Mouse (Mus musculus) intestine, postnatal 0 days (tissue): ENCODE results near the gene Olfr846. TPM values are rescaled to one million over a fixed set of nuclear protein-coding genes. Genes with fewer than 3 reads are reported as not detected.

Experiments used
- ATAC-seq: fragments of 200-750 bp; cut with Nextera tagmentation; 2 replicates; pipeline ENCODE4 v1.8.0; 2017; ENCODE audit warnings: mild to moderate bottlenecking, moderate TSS enrichment, moderate library complexity
- H3K27ac ChIP-seq: fragments of 300-500 bp; sonication (generic); 2 replicates; pipeline ENCODE4 v1.5.1; 2014; ENCODE audit warnings: mild to moderate bottlenecking, low read depth, low read length, moderate library complexity
- H3K27me3 ChIP-seq: fragments of 300-500 bp; sonication (generic); replicated peaks from 2 replicates; pipeline ENCODE4 v1.6.1; 2014; ENCODE audit warnings: low read length, mixed read lengths; ENCODE audit not compliant: control insufficient read depth, insufficient read depth
- H3K36me3 ChIP-seq: fragments of 300-500 bp; sonication (generic); 2 replicates; pipeline ENCODE4 v1.6.1; 2014; ENCODE audit warnings: mild to moderate bottlenecking, moderate library complexity; ENCODE audit not compliant: control insufficient read depth, insufficient read depth
- H3K4me1 ChIP-seq: fragments of 300-500 bp; sonication (generic); replicated peaks from 2 replicates; pipeline ENCODE4 v1.6.1; 2014; ENCODE audit warnings: antibody characterized with exemption, low read length, mixed read lengths; ENCODE audit not compliant: control insufficient read depth, insufficient read depth
- H3K4me2 ChIP-seq: fragments of 300-500 bp; sonication (generic); replicated peaks from 2 replicates; pipeline ENCODE4 v1.6.1; 2014; ENCODE audit warnings: low read depth, mild to moderate bottlenecking, moderate library complexity
- H3K4me3 ChIP-seq: fragments of 300-500 bp; sonication (generic); 2 replicates; pipeline ENCODE4 v1.5.1; 2014; ENCODE audit warnings: low read depth, low read length
- H3K9ac ChIP-seq: fragments of 300-500 bp; sonication (generic); 2 replicates; pipeline ENCODE4 v1.6.1; 2014; ENCODE audit warnings: mild to moderate bottlenecking, low read depth, low read length
- H3K9me3 ChIP-seq: fragments of 300-500 bp; sonication (generic); 2 replicates; pipeline ENCODE4 v1.6.1; 2016; ENCODE audit warnings: mixed run types; ENCODE audit not compliant: control insufficient read depth
- CTCF ChIP-seq: sonication (generic); IDR thresholded peaks from 2 replicates; pipeline ENCODE4 v1.5.1; 2016; ENCODE audit warnings: low read depth, mild to moderate bottlenecking, control low read depth, antibody characterized with exemption, moderate library complexity
- WGBS: fragments of 180-500 bp; shearing (Covaris S2); extraction: QIAGEN DNeasy Blood & Tissue Kit; methylation state at CpG from one replicate; pipeline ENCODE4 v1.1.7; 2014; 5-methylcytosine and 5-hydroxymethylcytosine counted together
- polyA plus RNA-seq: library from polyadenylated mRNA; unstranded; fragments of >200 nt; fragmentation: Nextera tagmentation; extraction: Ambion mirVana; gene quantifications from 2 replicates; pipeline ENCODE4 v1.2.1, GENCODE M21; 2015

Gene Olfr846
- polyA plus RNA-seq: not detected in 2 replicates

DNA sequence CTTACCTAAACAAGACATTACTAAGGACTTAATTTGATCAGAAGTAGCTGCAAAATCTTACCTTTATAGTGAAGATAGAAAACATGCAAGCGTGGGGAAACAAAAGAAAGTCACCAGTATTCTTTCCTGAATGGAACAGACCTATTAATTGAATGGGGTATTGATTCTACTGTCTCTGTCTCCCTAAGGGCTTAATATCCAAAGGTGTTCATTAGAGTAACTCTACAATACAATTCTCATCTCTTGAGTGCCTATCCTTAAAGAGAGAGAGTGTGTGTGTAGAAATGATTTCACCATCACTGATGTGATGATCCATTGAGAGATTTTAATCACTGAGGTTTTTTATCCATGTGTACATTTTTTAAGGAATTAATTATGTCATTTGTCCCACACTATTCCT lies at the start of gene Olfr846:
TSS of gene Olfr846 (minus strand) at position 101 of the 400 bp plus-strand sequence.
- WGBS: 37% methylated on average over 1 of the region's 1 CpGs
- Histone ChIP-seq H3K27ac (no peak within 1 kb of the TSS), H3K9ac (no peak within 1 kb of the TSS), H3K36me3 (no peaks in the 10 kb centered on the region), H3K4me2 (no peak within 1 kb of the TSS), H3K9me3 (no peaks in the 10 kb centered on the region), H3K4me1 (no peaks in the 10 kb centered on the region), H3K4me3 (no peak within 1 kb of the TSS), H3K27me3 (no peaks in the 10 kb centered on the region)
- TF ChIP-seq CTCF: no peak
- ATAC-seq: no peak

DNA sequence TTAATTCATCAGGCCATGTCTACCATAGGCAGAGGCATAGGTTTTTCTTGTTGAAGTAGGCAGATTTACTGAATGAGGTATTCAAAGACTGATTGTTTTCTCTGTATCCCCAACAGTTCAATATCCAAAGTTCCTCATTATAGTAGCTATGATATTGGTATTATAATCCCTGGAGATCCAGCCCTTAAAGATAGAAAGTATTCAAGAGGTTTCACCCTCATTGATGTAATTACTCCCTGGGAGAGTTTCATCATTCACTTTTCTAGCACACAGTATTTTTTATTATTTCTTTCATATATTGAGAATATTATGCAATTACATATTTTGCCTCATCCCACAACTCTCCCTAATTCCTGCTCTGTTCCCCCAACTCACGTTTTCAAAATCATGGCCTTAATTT lies 14.8 kb upstream of the Olfr846 start, which contains the start of gene Olfr847:
TSS of gene Olfr847 (minus strand) at position 101 of the 400 bp plus-strand sequence.
- Histone ChIP-seq H3K36me3 (no peaks in the 10 kb centered on the region), H3K9ac (no peak within 1 kb of the TSS), H3K4me3 (no peak within 1 kb of the TSS), H3K27ac (no peak within 1 kb of the TSS), H3K9me3 (no peaks in the 10 kb centered on the region), H3K27me3 (no peaks in the 10 kb centered on the region), H3K4me1 (no peaks in the 10 kb centered on the region), H3K4me2 (no peak within 1 kb of the TSS)
- ATAC-seq: no peak
- TF ChIP-seq CTCF: no peak
- 49% methylated on average over 1 of the region's 1 CpGs for WGBS

DNA sequence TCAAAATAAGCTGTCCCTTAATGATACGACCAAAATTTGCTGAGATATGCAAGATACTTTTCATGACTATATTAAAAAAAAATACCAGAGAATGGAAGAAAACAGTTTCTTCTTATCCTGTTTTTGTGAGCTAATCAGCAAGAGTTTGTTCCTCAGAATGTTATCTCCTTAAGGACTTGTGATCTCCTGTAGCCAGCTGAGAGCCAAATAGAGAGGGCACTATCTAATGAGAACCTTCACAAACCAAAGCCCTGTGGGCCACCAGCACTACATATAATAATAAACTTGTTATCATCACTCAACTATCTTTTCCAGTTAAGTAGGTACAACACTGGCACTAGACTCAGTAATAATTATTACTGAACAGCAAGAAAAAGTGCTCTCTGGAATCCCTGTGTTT lies 27.6 kb downstream of the Olfr846 start, which contains the start of gene Olfr845:
TSS of gene Olfr845 (plus strand) at position 301 of the 400 bp plus-strand sequence.
- 60% methylated on average over 1 of the region's 1 CpGs for WGBS
- H3K9me3 ChIP-seq: no peaks in the 10 kb centered on the region
- H3K36me3 ChIP-seq: no peaks in the 10 kb centered on the region
- H3K4me1 ChIP-seq: no peaks in the 10 kb centered on the region
- no peak within 1 kb of the TSS for H3K4me2 ChIP-seq
- no peak within 1 kb of the TSS for H3K9ac ChIP-seq
- no peak within 1 kb of the TSS for H3K4me3 ChIP-seq
- ATAC-seq: no peak
- no peak for TF ChIP-seq CTCF
- no peaks in the 10 kb centered on the region for H3K27me3 ChIP-seq
- no peak within 1 kb of the TSS for H3K27ac ChIP-seq

DNA sequence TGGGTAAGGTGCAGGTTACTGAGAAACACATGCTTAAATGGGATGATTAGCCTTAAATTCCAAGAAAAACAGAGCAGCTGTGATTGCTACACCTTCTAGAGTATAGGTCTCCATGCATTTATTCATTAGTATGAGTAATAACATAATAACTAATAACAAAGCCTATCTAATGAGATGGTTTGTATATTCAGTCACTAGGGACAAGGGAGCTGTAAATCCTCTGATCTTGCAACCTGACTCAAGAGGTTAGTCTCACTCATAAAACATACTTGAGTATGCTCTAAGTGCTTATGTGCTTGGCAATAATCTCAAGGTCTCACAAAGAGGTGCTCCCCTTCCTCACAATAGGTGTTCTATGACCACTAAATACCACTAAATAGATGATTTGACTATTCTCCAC lies 47.8 kb downstream of the Olfr846 start, which contains the start of gene Olfr844:
TSS of gene Olfr844 (plus strand) at position 301 of the 400 bp plus-strand sequence.
- ATAC-seq: no peak
- H3K27me3 ChIP-seq: no peaks in the 10 kb centered on the region
- H3K4me2 ChIP-seq: no peak within 1 kb of the TSS
- no peaks in the 10 kb centered on the region for H3K9me3 ChIP-seq
- no peaks in the 10 kb centered on the region for H3K4me1 ChIP-seq
- H3K27ac ChIP-seq: no peak within 1 kb of the TSS
- TF ChIP-seq CTCF: no peak
- no peak within 1 kb of the TSS for H3K4me3 ChIP-seq
- H3K9ac ChIP-seq: no peak within 1 kb of the TSS
- H3K36me3 ChIP-seq: no peaks in the 10 kb centered on the region

Other genes with a start within 250 kb of the Olfr846 start
- not detected in 2 replicates for gene Olfr836, start 243.6 kb downstream of the Olfr846 start, polyA plus RNA-seq
- gene Olfr837, start 227.7 kb downstream of the Olfr846 start, polyA plus RNA-seq: not detected in 2 replicates
- not detected in 2 replicates for gene Olfr839-ps1, start 186.7 kb downstream of the Olfr846 start, polyA plus RNA-seq
- not detected in 2 replicates for gene Olfr843, start 112.0 kb downstream of the Olfr846 start, polyA plus RNA-seq
- gene Olfr844, start 47.7 kb downstream of the Olfr846 start, polyA plus RNA-seq: not detected in 2 replicates
- not detected in 2 replicates for gene Olfr845, start 27.5 kb downstream of the Olfr846 start, polyA plus RNA-seq
- gene Olfr847, start 14.7 kb upstream of the Olfr846 start, polyA plus RNA-seq: not detected in 2 replicates
- not detected in 2 replicates for gene Olfr849, start 76.3 kb upstream of the Olfr846 start, polyA plus RNA-seq
- not detected in 2 replicates for gene Olfr850, start 114.2 kb upstream of the Olfr846 start, polyA plus RNA-seq
- not detected in 2 replicates for gene Olfr851, start 129.3 kb upstream of the Olfr846 start, polyA plus RNA-seq
- not detected in 2 replicates for gene Olfr853, start 177.1 kb upstream of the Olfr846 start, polyA plus RNA-seq
- gene Olfr854, start 203.4 kb upstream of the Olfr846 start, polyA plus RNA-seq: not detected in 2 replicates
- gene Olfr855, start 218.6 kb upstream of the Olfr846 start, polyA plus RNA-seq: not detected in 2 replicates